Mouse (Mus musculus): ENCODE measurements around the gene Mfsd5. TPM values are rescaled to one million over a fixed set of nuclear protein-coding genes. Genes with fewer than 3 reads are reported as not detected.

Mfsd5 gene
- total RNA-seq, 2 experiments from 2014 or later = 34.6 to 38.9 TPM

DNA sequence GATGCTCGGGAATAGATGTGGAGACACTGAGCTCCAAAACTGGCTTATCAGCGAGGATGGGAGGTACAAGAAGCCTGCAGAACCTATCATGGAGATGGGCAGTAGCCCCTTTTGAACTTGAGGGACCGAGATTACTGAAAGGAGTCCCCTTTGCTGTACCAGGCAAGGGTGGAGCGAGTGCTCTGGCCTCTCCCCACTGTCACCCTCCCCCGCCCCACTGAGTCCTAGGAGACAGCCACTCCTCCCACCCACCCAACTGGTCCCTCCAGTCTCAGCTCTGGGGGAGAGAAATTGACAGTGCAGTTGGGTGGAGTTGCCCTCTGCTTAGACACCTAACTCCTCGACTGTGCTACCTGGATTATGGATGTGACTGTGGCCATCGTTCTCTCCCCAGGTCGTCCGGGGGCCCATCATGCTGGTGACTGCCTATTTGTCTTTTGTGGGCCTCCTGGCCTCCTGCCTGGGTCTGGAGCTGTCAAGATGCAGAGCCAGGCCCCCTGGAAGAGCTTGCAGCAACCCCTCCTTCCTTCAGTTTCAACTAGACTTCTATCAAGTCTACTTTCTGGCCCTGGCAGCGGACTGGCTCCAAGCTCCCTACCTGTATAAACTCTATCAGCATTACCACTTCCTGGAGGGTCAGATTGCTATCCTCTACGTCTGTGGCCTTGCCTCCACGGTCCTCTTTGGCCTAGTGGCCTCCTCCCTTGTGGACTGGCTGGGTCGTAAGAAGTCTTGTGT, 698 bp downstream of the Mfsd5 start:
- no peak for DNase-seq (ENCODE audit: low spot score in 2 of 2)

DNA sequence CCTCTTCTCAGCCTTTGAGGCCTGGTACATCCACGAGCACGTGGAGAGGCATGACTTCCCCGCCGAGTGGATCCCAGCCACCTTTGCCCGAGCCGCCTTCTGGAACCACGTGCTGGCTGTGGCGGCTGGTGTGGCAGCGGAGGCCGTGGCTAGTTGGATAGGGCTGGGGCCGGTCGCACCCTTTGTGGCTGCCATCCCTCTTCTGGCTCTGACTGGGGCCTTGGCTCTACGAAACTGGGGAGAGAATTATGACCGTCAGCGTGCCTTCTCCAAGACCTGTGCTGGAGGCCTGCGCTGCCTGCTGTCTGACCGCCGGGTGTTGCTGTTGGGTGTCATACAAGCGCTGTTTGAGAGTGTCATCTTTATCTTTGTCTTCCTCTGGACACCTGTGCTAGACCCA, 1.4 kb downstream of the Mfsd5 start:
- DNase-seq (ENCODE audit: low spot score in 2 of 2) = no peak

DNA sequence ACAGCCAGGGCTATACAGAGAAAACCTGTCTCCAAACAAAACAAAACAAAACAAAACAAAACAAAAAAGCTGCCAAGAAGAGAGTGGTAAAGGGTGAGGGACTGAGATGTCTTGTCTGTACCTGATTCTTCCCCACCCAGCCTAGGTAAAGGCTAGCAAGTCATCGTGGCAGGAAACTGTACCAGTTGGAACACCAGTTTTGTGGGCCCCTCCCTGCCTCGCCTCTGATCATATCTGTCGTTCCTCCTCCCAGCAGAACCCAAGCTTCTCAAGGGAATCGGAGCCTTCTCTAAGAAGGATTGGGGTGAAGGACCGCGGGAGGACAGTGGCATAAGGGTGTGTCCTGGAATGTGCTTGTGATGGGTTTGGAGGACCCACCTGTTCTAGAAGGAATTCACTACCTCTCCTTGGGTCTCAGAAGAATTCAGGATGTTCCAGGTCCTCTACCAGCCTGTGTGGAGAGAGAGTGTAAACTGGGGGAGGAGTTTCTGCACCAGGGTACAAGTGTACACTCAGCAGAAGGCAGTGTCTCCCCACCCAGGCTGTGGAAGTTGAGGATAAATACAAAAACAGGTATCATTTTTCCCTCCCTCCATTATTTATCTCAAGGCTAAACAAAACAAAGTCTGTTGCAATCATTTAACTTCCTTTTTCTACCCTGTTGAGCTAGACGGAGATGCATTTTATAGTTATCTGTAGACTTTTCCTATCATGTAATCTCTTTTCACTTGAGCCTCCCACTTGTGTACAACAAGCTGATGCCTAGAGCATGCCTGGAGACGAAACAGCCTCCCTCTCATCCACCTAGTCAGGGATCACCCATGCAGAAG, 3.4 kb downstream of the Mfsd5 start:
- no peak for DNase-seq (ENCODE audit: low spot score in 2 of 2)

- no peak for DNase-seq (ENCODE audit: low spot score in 2 of 2)
Observed at GRCm38 (mm10) chr15:102283648-102284047, 4.4 kb downstream of the Mfsd5 start.

- DNase-seq (ENCODE audit: low spot score in 2 of 2) = peak in 1 of 2 experiments; percentile 43
Observed at GRCm38 (mm10) chr15:102287395-102287794, 8.1 kb downstream of the Mfsd5 start.

- peak; percentile 88 to 96 for DNase-seq (ENCODE audit: low spot score in 2 of 2)
Observed at GRCm38 (mm10) chr15:102295633-102296367, 16.5 kb downstream of the Mfsd5 start, which contains the start of gene Espl1. Gene Espl1 (plus strand): TSS chr15:102296266.

GRCm38 (mm10) chr15:102296368-102297006, 17.2 kb downstream of the Mfsd5 start:
- no peak for DNase-seq (ENCODE audit: low spot score in 2 of 2)

DNA sequence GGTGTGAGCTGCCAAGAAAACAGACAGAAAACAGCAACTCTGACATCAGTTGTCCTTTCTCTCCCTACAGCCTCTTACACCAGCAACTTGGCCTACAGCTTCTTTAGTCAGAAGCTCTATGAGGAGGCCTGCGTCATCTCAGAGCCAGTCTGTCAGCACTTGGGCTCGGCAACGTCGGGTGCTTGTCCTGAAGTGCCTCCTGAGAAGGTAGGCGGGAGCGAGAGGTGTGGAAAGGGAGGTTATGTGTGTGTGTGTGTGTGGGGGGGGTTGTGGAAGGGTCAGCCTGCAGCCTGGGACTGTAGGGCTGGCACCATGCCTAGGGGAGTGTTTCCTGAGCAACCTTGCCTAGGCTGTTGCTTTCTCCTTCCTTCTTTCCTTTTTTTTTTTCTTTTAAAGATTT, 23.3 kb downstream of the Mfsd5 start:
- DNase-seq (ENCODE audit: low spot score in 2 of 2) = no peak

GRCm38 (mm10) chr15:102308717-102309116, 29.5 kb downstream of the Mfsd5 start:
- DNase-seq (ENCODE audit: low spot score in 2 of 2) = no peak

DNA sequence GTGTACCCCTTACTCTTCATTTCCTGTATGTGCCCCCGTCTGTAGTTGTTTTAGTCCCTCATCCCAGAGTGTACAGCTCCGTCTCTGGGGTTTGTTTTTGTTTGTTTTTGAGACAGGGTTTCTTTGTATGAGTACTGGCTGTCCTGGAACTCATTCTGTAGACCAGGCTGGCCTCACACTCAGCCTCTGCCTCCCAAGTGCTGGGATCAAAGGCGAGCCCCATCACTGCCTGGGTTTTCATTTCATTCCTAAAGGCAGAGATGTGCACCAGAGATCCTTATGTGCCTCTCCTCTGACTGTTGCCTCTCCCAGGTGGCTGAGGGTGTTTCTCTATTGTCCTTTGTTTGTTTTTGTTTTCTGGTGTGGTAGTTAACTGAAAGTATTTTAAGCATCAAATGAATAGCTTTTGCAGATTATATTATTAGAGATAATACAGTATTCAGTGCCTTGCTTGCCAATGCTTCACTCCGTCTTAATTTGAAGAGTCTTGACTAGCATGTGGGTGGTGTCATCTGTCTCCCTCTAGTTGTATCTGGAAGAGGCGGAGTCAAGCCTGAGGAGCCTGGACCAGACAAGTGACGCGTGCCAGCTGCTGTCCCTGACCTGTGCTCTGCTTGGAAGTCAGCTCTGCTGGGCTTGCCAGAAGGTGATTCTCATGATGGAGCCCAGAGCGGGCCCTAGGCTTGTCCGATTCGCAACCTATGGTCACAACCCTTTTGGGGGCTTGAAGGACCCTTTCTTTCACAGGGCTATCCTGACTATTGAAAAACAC, 31.0 kb downstream of the Mfsd5 start:
- DNase-seq (ENCODE audit: low spot score in 2 of 2) = peak in 1 of 2 experiments; percentile 36

DNA sequence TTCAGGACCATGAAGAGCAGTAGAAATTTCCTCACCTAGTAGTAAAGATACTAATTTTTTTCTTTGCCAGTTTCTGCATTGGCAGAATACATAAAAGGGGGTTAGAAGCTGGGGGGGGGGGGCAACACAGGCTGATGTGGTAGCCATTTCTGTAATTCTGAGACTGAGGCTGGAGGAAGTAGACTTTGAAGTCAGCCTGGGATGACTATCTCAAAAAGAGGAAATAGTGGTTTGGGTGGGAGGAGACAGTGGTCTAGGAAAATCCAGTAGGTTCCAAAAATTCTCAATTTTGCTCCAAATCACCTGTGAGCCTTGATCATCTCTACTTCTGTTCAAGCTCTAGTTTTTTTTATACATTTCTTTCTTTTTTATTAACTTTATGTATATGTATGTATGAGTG, 32.2 kb downstream of the Mfsd5 start:
- no peak for DNase-seq (ENCODE audit: low spot score in 2 of 2)

DNA sequence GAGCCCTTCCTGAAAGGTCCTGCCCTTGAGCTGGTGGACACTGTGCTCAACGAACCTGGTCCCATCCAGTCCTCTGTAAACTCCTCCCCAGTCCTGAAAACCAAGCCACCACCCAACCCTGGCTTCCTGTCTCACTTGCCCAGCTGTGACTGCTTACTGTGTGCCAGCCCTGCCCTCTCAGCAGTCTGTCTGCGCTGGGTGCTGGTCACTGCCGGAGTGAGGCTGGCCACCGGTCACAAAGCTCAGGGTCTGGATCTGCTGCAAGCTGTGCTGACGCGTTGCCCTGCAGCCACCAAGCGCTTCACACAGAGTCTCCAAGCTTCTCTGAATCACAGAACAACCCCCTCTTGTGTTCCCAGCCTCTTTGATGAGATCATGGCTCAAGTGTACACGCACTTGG, 36.0 kb downstream of the Mfsd5 start:
- no peak for DNase-seq (ENCODE audit: low spot score in 2 of 2)

DNA sequence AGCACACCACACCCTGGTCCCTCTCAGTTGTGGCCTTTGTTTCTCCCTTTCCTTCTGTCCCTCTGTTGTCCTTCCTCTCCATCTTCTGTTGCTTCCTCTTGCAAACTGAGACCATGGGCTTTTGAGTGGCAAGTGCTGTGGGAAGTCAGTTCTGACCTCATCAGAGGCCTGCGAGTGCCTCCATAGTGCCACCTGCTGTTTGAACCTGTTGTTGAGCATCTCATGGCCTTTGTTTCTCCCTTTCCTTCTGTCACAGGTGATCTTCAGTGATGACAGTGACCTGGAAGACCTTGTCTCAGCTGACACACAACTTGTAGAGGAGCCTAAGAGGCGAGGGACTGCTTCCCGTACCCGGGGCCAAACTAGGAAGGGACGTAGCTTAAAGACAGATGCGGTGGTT, 37.0 kb downstream of the Mfsd5 start:
- DNase-seq (ENCODE audit: low spot score in 2 of 2) = peak in 1 of 2 experiments; percentile 77

DNA sequence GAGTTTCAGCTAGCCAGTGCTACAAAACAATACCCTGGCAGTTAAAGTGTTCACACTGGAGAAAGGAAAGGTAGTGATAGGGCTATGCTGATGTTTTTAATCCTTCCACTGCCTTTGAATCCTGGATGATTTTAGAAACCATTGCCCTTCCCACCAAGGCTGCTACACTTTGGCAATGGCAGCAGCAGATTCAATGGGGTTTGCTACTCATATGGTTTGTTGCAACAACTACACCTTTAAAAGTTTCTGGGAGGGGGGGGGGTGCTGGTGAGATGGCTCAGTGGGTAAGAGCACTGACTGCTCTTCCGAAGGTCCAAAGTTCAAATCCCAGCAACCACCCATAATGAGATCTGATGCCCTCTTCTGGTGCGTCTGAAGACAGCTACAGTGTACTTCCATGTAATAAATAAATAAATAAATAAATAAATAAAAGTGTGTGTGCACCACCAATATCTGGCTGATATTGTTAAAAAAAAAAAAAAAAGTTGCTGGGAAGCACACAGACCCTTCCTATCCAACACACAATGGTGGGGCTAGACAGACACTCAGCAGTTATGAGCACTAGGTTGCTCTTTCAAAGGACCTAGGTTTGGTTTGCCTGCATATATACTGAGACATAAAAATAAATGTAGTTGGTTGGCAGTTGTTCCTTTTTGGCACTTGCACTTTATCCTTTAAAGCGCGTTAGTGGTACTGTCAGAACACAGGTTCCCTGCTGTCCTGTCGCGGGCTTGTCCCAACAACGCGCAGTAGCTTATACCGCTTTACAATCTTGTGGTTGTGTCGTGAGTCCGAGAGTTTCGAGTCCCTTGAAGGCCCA, 45.6 kb downstream of the Mfsd5 start:
- no peak for DNase-seq (ENCODE audit: low spot score in 2 of 2)

DNA sequence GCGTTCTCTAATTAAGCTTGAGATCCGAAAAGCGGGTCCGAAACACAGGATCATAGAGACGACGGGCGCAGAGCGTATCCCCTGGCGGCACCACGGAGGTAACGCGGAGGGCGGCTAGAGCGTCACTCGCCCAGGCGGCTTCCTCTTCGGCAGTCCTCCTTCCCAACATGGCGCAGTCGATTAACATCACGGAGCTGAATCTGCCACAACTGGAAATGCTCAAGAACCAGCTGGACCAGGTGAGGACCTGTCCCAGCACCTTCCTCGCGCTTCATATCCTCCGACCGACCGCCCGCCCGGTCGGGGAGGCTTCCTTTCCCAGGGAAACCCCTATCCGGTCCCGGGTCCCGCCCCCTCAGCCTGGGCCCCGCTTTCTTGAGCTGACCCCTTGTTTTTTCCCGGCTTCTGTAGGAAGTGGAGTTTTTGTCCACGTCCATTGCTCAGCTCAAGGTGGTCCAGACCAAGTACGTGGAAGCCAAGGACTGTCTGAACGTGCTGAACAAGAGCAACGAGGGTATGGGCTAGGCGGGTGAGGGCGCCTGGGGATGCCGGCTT, 46.8 kb downstream of the Mfsd5 start, which contains the start of gene Pfdn5:
Gene Pfdn5 (plus strand): TSS at position 95 of the 555 bp plus-strand sequence.
- peak; percentile 81 to 93 for DNase-seq (ENCODE audit: low spot score in 2 of 2)

GRCm38 (mm10) chr15:102326892-102327291, 47.6 kb downstream of the Mfsd5 start:
- DNase-seq (ENCODE audit: low spot score in 2 of 2) = no peak

Data from layer of hippocampus, adult 18-20 months (tissue).